Mouse (Mus musculus): ENCODE measurements around the gene Pknox2.

Gene Pknox2

GRCm38 (mm10) chr9:37051669-37052068 is 95.5 kb downstream of the Pknox2 start:
- no peak for DNase-seq (ENCODE audit: low spot score in 2 of 2)

GRCm38 (mm10) chr9:37047490-37047889 is 99.7 kb downstream of the Pknox2 start:
- DNase-seq (ENCODE audit: low spot score in 2 of 2): no peak

GRCm38 (mm10) chr9:37045875-37046274 is 101.3 kb downstream of the Pknox2 start:
- DNase-seq (ENCODE audit: low spot score in 2 of 2): no peak

- DNase-seq (ENCODE audit: low spot score in 2 of 2): no peak
Observed at GRCm38 (mm10) chr9:37044165-37044564, 103.0 kb downstream of the Pknox2 start.

GRCm38 (mm10) chr9:37038859-37039258 is 108.3 kb downstream of the Pknox2 start:
- DNase-seq (ENCODE audit: low spot score in 2 of 2): no peak

GRCm38 (mm10) chr9:37038445-37038844 is 108.8 kb downstream of the Pknox2 start:
- DNase-seq (ENCODE audit: low spot score in 2 of 2): no peak

GRCm38 (mm10) chr9:37037405-37037804 is 109.8 kb downstream of the Pknox2 start:
- no peak for DNase-seq (ENCODE audit: low spot score in 2 of 2)

- no peak for DNase-seq (ENCODE audit: low spot score in 2 of 2)
Observed at GRCm38 (mm10) chr9:37035248-37035647, 112.0 kb downstream of the Pknox2 start.

- DNase-seq (ENCODE audit: low spot score in 2 of 2): no peak
Observed at GRCm38 (mm10) chr9:37034316-37034715, 112.9 kb downstream of the Pknox2 start.

GRCm38 (mm10) chr9:37030347-37031213 is 116.6 kb downstream of the Pknox2 start:
- DNase-seq (ENCODE audit: low spot score in 2 of 2): no peak

- no peak for DNase-seq (ENCODE audit: low spot score in 2 of 2)
Observed at GRCm38 (mm10) chr9:37029811-37030346, 117.3 kb downstream of the Pknox2 start.

- no peak for DNase-seq (ENCODE audit: low spot score in 2 of 2)
Observed at GRCm38 (mm10) chr9:37027825-37028575, 119.2 kb downstream of the Pknox2 start.

GRCm38 (mm10) chr9:37025913-37026312 is 121.3 kb downstream of the Pknox2 start:
- no peak for DNase-seq (ENCODE audit: low spot score in 2 of 2)

GRCm38 (mm10) chr9:37021586-37022230 is 125.5 kb downstream of the Pknox2 start:
- no peak for DNase-seq (ENCODE audit: low spot score in 2 of 2)

- no peak for DNase-seq (ENCODE audit: low spot score in 2 of 2)
Observed at GRCm38 (mm10) chr9:37018154-37018553, 129.1 kb downstream of the Pknox2 start.

GRCm38 (mm10) chr9:37017169-37017568 is 130.0 kb downstream of the Pknox2 start:
- DNase-seq (ENCODE audit: low spot score in 2 of 2): no peak

GRCm38 (mm10) chr9:37016165-37016564 is 131.0 kb downstream of the Pknox2 start:
- no peak for DNase-seq (ENCODE audit: low spot score in 2 of 2)

GRCm38 (mm10) chr9:37013565-37013964 is 133.6 kb downstream of the Pknox2 start:
- DNase-seq (ENCODE audit: low spot score in 2 of 2): no peak

GRCm38 (mm10) chr9:37008090-37008489 is 139.1 kb downstream of the Pknox2 start:
- no peak for DNase-seq (ENCODE audit: low spot score in 2 of 2)

GRCm38 (mm10) chr9:37004676-37005075 is 142.5 kb downstream of the Pknox2 start:
- no peak for DNase-seq (ENCODE audit: low spot score in 2 of 2)

- DNase-seq (ENCODE audit: low spot score in 2 of 2): no peak
Observed at GRCm38 (mm10) chr9:37001935-37002535, 145.2 kb downstream of the Pknox2 start.

GRCm38 (mm10) chr9:36999393-36999792 is 147.8 kb downstream of the Pknox2 start:
- DNase-seq (ENCODE audit: low spot score in 2 of 2): no peak
